Mouse (Mus musculus): Measurements from ENCODE around the gene Sap30bp.

DNA sequence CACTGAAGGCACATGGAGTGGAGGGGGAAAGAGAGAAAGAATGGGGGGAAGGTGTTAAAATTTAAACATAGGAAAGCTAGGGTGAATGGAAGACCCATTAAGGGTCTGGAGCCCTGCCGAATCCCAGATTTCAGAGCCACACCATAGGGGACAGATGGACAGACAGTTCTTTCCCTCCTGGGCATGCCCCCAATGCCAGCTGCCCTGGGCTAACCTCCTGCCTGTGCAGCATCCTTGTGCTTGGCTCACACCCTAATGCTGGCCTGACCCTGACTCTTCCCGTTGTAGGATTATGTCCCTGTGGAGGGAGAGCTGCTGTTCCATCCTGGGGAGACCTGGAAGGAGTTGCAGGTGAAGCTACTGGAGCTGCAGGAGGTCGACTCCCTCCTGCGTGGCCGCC, 64.6 kb downstream of the Sap30bp start:
- TF ChIP-seq CTCF (IDR thresholded peaks at IDR 0.05; ENCODE audit: low read depth) (no peak), EP300 (IDR thresholded peaks at IDR 0.05; ENCODE audit: low read depth) (no peak)

All from heart, postnatal 0 days (tissue).